ENCODE assay signal across 15 mouse cellular contexts in the genomic region with DNA sequence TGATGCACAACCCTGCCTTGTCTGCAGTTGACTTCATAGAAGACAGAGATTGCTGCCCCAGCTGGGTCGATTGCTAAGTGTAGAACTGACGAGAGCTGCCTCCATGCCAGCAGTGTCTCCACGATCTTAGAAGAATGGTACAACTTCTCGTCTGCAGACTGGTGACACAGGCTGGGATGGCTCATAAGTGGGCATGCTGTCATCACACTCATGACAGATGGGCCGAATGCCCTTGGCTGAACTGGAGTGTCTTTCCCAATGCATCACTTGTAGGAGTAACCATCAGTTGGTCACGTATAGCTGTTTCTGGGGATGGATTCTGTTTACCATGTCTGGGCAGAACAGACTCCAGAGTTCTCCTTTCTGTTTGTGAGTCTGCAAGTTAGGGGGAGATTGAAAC.
"Had no signal": no experiment of that assay in that cellular context is flagged by ENCODE, and none has a peak within 500 bp of the region (broad histone marks: within the 10 kb centered on the region; RNA-seq: fewer than 3 reads in every experiment).

No protein-coding gene starts in this region.

- H3K36me3 ChIP-seq: limb, embryonic 13.5 days; liver, embryonic 12.5 days; liver, embryonic 15.5 days; lung, embryonic 15.5 days; midbrain, embryonic 13.5 days had no signal

- H3K27me3 ChIP-seq: limb, embryonic 13.5 days; liver, embryonic 12.5 days; liver, embryonic 15.5 days; lung, embryonic 15.5 days; midbrain, embryonic 13.5 days had no signal

- H3K9me3 ChIP-seq: limb, embryonic 13.5 days; liver, embryonic 12.5 days; liver, embryonic 15.5 days; lung, embryonic 15.5 days; midbrain, embryonic 13.5 days had no signal

- H3K27ac ChIP-seq: limb, embryonic 13.5 days; liver, embryonic 12.5 days; liver, embryonic 15.5 days; lung, embryonic 15.5 days; midbrain, embryonic 13.5 days had no signal

- H3K4me1 ChIP-seq: limb, embryonic 13.5 days; liver, embryonic 12.5 days; liver, embryonic 15.5 days; lung, embryonic 15.5 days; midbrain, embryonic 13.5 days had no signal

- H3K4me3 ChIP-seq: limb, embryonic 13.5 days; liver, embryonic 12.5 days; liver, embryonic 15.5 days; lung, embryonic 15.5 days; midbrain, embryonic 13.5 days had no signal

- ATAC-seq: liver, embryonic 12.5 days; midbrain, embryonic 13.5 days; midbrain, embryonic 16.5 days had no signal

- DNase-seq: kidney, adult 9 months; kidney, postnatal 4 days; left cerebral cortex, postnatal 4 days; liver; lung, adult 18-20 months; lung, postnatal 10 days; lung, postnatal 36 days; thymus, adult 18-20 months; thymus, postnatal 36 days had no signal
